In the genomic region with DNA sequence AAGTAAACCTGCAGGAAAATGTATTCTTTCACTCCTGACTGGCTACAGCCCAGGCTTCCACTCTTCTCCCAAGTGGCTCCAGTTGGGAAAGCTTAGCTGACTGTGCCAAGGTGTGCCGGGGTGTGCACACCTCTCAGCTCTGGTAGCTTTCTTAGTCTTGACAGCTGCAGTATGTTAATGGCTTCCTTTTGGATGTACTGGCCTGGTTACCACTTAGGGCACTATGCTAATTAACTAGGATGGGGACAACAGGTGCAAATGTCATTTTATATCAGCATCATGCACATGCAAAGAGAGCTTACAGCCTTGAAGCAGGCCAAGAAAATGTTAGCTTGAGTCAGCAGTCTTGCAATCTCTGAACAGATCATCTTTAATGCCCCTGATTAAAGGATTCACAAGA, we compare ENCODE assay signal across 20 mouse cellular contexts.
A peak's percentile ranks its signal among the peaks of the same experiment; 100 is the strongest.
DNase-seq lines count a peak whose midpoint lies in the region; ATAC-seq lines count a peak whose summit lies in the region.
"Had no signal": no experiment of that assay in that cellular context is flagged by ENCODE, and none has a peak within 500 bp of the region (broad histone marks: within the 10 kb centered on the region; RNA-seq: fewer than 3 reads in every experiment).

No protein-coding gene starts in this region.

- ATAC-seq in hindbrain, embryonic 14.5 days (ENCODE audit: low FRiP score): no peak
- peak; percentile 83 for ATAC-seq in midbrain, embryonic 13.5 days
- no peak for ATAC-seq in midbrain, embryonic 11.5 days (ENCODE audit: low FRiP score)
- peak; percentile 81 for ATAC-seq in midbrain, embryonic 15.5 days (replicated peaks)
- ATAC-seq in kidney, embryonic 15.5 days (replicated peaks; ENCODE audit: low FRiP score): no peak
- ATAC-seq: forebrain, embryonic 14.5 days had no signal

- no peaks in the 10 kb centered on the region for H3K27me3 ChIP-seq in hindbrain, embryonic 14.5 days (ENCODE audit: control insufficient read depth, insufficient read depth, low read length)
- no peaks in the 10 kb centered on the region for H3K27me3 ChIP-seq in hindbrain, embryonic 10.5 days (ENCODE audit: insufficient read depth, poor library complexity, severe bottlenecking)
- H3K27me3 ChIP-seq in midbrain, embryonic 13.5 days: no peaks in the 10 kb centered on the region
- no peaks in the 10 kb centered on the region for H3K27me3 ChIP-seq in midbrain, embryonic 11.5 days (ENCODE audit: control insufficient read depth, insufficient read depth, low read length)
- H3K27me3 ChIP-seq in midbrain, embryonic 15.5 days (replicated peaks): no peaks in the 10 kb centered on the region
- H3K27me3 ChIP-seq in kidney, embryonic 15.5 days: no peaks in the 10 kb centered on the region
- H3K27me3 ChIP-seq: embryonic facial prominence, embryonic 13.5 days; limb, embryonic 15.5 days; stomach, embryonic 15.5 days had no signal

- no peaks in the 10 kb centered on the region for H3K36me3 ChIP-seq in hindbrain, embryonic 14.5 days (replicated peaks; ENCODE audit: control insufficient read depth, insufficient read depth)
- no peaks in the 10 kb centered on the region for H3K36me3 ChIP-seq in hindbrain, embryonic 10.5 days
- H3K36me3 ChIP-seq in midbrain, embryonic 13.5 days: no peaks in the 10 kb centered on the region
- no peaks in the 10 kb centered on the region for H3K36me3 ChIP-seq in midbrain, embryonic 11.5 days (ENCODE audit: control insufficient read depth, insufficient read depth, low read length)
- H3K36me3 ChIP-seq in midbrain, embryonic 15.5 days (replicated peaks): no peaks in the 10 kb centered on the region
- H3K36me3 ChIP-seq in kidney, embryonic 15.5 days: no peaks in the 10 kb centered on the region
- H3K36me3 ChIP-seq: embryonic facial prominence, embryonic 13.5 days; limb, embryonic 15.5 days; stomach, embryonic 15.5 days had no signal

- H3K4me2 ChIP-seq in hindbrain, embryonic 14.5 days (replicated peaks): no peak overlapping the region
- H3K4me2 ChIP-seq in midbrain, embryonic 13.5 days (replicated peaks): no peak overlapping the region
- no peak overlapping the region for H3K4me2 ChIP-seq in midbrain, embryonic 11.5 days
- H3K4me2 ChIP-seq in midbrain, embryonic 15.5 days: no peak overlapping the region
- H3K4me2 ChIP-seq in kidney, embryonic 15.5 days: no peak overlapping the region
- H3K4me2 ChIP-seq: embryonic facial prominence, embryonic 13.5 days; limb, embryonic 15.5 days; lung, embryonic 14.5 days; stomach, embryonic 15.5 days had no signal

- H3K4me3 ChIP-seq in hindbrain, embryonic 14.5 days (replicated peaks; ENCODE audit: low read length): no peak overlapping the region
- H3K4me3 ChIP-seq in hindbrain, embryonic 10.5 days: no peak overlapping the region
- H3K4me3 ChIP-seq in midbrain, embryonic 13.5 days (replicated peaks): no peak overlapping the region
- H3K4me3 ChIP-seq in midbrain, embryonic 11.5 days (ENCODE audit: low read depth, low read length): no peak overlapping the region
- H3K4me3 ChIP-seq in midbrain, embryonic 15.5 days: no peak overlapping the region
- H3K4me3 ChIP-seq in kidney, embryonic 15.5 days (replicated peaks): no peak overlapping the region
- H3K4me3 ChIP-seq: embryonic facial prominence, embryonic 13.5 days; limb, embryonic 15.5 days; stomach, embryonic 15.5 days had no signal

- peak; percentile 30 for DNase-seq in hindbrain, embryonic 14.5 days (ENCODE audit: low spot score)
- DNase-seq in hindbrain, embryonic 10.5 days (ENCODE audit: low spot score): no peak
- no peak for DNase-seq in midbrain, embryonic 11.5 days (ENCODE audit: low spot score, missing footprints)
- DNase-seq in retina, postnatal 7 days (ENCODE audit: low read depth, low spot score): peak; percentile 56
- no peak for DNase-seq in spleen, adult 12 weeks (ENCODE audit: low spot score)
- DNase-seq: cerebellum, adult 9-11 months; kidney, adult 11 months; layer of hippocampus, adult 9-11 months; lung, embryonic 14.5 days; right cerebral cortex, adult 18-20 months; right cerebral cortex, postnatal 4 days; thymus, postnatal 25 days had no signal

- WGBS in hindbrain, embryonic 14.5 days: 73% methylated on average over 1 of the region's 1 CpGs
- 92% methylated on average over 1 of the region's 1 CpGs for WGBS in hindbrain, embryonic 10.5 days
- WGBS in midbrain, embryonic 13.5 days: 76% methylated on average over 1 of the region's 1 CpGs
- WGBS in midbrain, embryonic 11.5 days: 82% methylated on average over 1 of the region's 1 CpGs
- 55% methylated on average over 1 of the region's 1 CpGs for WGBS in midbrain, embryonic 15.5 days
- WGBS in kidney, embryonic 15.5 days: 71% methylated on average over 1 of the region's 1 CpGs

- H3K9ac ChIP-seq in hindbrain, embryonic 14.5 days: no peak overlapping the region
- H3K9ac ChIP-seq in midbrain, embryonic 13.5 days (replicated peaks): no peak overlapping the region
- no peak overlapping the region for H3K9ac ChIP-seq in midbrain, embryonic 11.5 days (ENCODE audit: low read length)
- H3K9ac ChIP-seq in midbrain, embryonic 15.5 days: no peak overlapping the region
- no peak overlapping the region for H3K9ac ChIP-seq in kidney, embryonic 15.5 days
- H3K9ac ChIP-seq: embryonic facial prominence, embryonic 13.5 days; limb, embryonic 15.5 days; liver, embryonic 14.5 days; lung, embryonic 14.5 days; stomach, embryonic 15.5 days had no signal

- H3K9me3 ChIP-seq in hindbrain, embryonic 14.5 days (ENCODE audit: control insufficient read depth, low read length): no peaks in the 10 kb centered on the region
- no peaks in the 10 kb centered on the region for H3K9me3 ChIP-seq in hindbrain, embryonic 10.5 days
- no peaks in the 10 kb centered on the region for H3K9me3 ChIP-seq in midbrain, embryonic 13.5 days
- no peaks in the 10 kb centered on the region for H3K9me3 ChIP-seq in midbrain, embryonic 11.5 days (ENCODE audit: control insufficient read depth, low read length)
- H3K9me3 ChIP-seq in midbrain, embryonic 15.5 days: no peaks in the 10 kb centered on the region
- no peaks in the 10 kb centered on the region for H3K9me3 ChIP-seq in kidney, embryonic 15.5 days (replicated peaks)
- H3K9me3 ChIP-seq: embryonic facial prominence, embryonic 13.5 days; limb, embryonic 15.5 days; stomach, embryonic 15.5 days had no signal

- 0 out of 2 replicates have a peak, but pooled peaks cover 3% of the 10 kb centered on the region for H3K4me1 ChIP-seq in hindbrain, embryonic 14.5 days (replicated peaks; ENCODE audit: control insufficient read depth, insufficient read depth, low read length)
- 0 out of 2 replicates have a peak, but pooled peaks cover 5% of the 10 kb centered on the region for H3K4me1 ChIP-seq in hindbrain, embryonic 10.5 days (replicated peaks)
- peaks cover 3% of the 10 kb centered on the region for H3K4me1 ChIP-seq in midbrain, embryonic 13.5 days (replicated peaks)
- no peaks in the 10 kb centered on the region for H3K4me1 ChIP-seq in midbrain, embryonic 11.5 days (ENCODE audit: control insufficient read depth, insufficient read depth, low read length)
- H3K4me1 ChIP-seq in midbrain, embryonic 15.5 days: peaks cover 4% of the 10 kb centered on the region
- H3K4me1 ChIP-seq in kidney, embryonic 15.5 days: no peaks in the 10 kb centered on the region
- H3K4me1 ChIP-seq: embryonic facial prominence, embryonic 13.5 days; limb, embryonic 15.5 days; stomach, embryonic 15.5 days had no signal

- no peak overlapping the region for H3K27ac ChIP-seq in hindbrain, embryonic 14.5 days
- no peak overlapping the region for H3K27ac ChIP-seq in hindbrain, embryonic 10.5 days
- peak overlapping the region; percentile 36; the same call in 1 of the 2 replicates for H3K27ac ChIP-seq in midbrain, embryonic 13.5 days
- no peak overlapping the region for H3K27ac ChIP-seq in midbrain, embryonic 11.5 days (ENCODE audit: low read depth, low read length)
- no peak overlapping the region for H3K27ac ChIP-seq in midbrain, embryonic 15.5 days
- H3K27ac ChIP-seq in kidney, embryonic 15.5 days: no peak overlapping the region
- H3K27ac ChIP-seq: embryonic facial prominence, embryonic 13.5 days; limb, embryonic 15.5 days; liver, embryonic 14.5 days; stomach, embryonic 15.5 days had no signal

Comparison
In these comparisons a context has a peak if more than half of its experiments do, and no peak if none do; other contexts are left out.
1. ATAC-seq: peak in midbrain, embryonic 13.5 days (single experiment) and midbrain, embryonic 15.5 days (single experiment); none in hindbrain, embryonic 14.5 days (single experiment), midbrain, embryonic 11.5 days (single experiment) and kidney, embryonic 15.5 days (single experiment).
2. DNase-seq: peak in hindbrain, embryonic 14.5 days (single experiment) and retina, postnatal 7 days (single experiment); none in hindbrain, embryonic 10.5 days (single experiment), midbrain, embryonic 11.5 days (single experiment) and spleen, adult 12 weeks (single experiment).